Comparison of ENCODE assay signal across 17 mouse cellular contexts in genomic region chr1:156495025-156495424, GRCm38 (mm10).
"Had no signal": no experiment of that assay in that cellular context is flagged by ENCODE, and none has a peak within 500 bp of the region (broad histone marks: within the 10 kb centered on the region; RNA-seq: fewer than 3 reads in every experiment).

No protein-coding gene starts in this region.

- H3K27ac ChIP-seq: kidney, postnatal 0 days; limb, embryonic 12.5 days; liver, embryonic 15.5 days; midbrain, embryonic 15.5 days; neural tube, embryonic 13.5 days; stomach, postnatal 0 days had no signal

- H3K4me2 ChIP-seq: limb, embryonic 12.5 days; liver, embryonic 11.5 days; liver, embryonic 15.5 days; lung, embryonic 14.5 days; midbrain, embryonic 11.5 days; midbrain, embryonic 15.5 days; neural tube, embryonic 13.5 days had no signal

- DNase-seq: kidney, adult 11 months; kidney, adult 9 months; kidney, postnatal 36 days; layer of hippocampus, postnatal 36 days; lung, embryonic 14.5 days; lung, postnatal 10 days; lung, postnatal 4 days; right cerebral cortex, postnatal 25 days; thymus, postnatal 36 days had no signal

- H3K36me3 ChIP-seq: limb, embryonic 12.5 days; liver, embryonic 15.5 days; midbrain, embryonic 15.5 days; neural tube, embryonic 13.5 days had no signal

- H3K4me1 ChIP-seq: limb, embryonic 12.5 days; liver, embryonic 15.5 days; midbrain, embryonic 15.5 days; neural tube, embryonic 13.5 days had no signal

- H3K27me3 ChIP-seq: limb, embryonic 12.5 days; liver, embryonic 15.5 days; midbrain, embryonic 15.5 days; neural tube, embryonic 13.5 days had no signal

- H3K4me3 ChIP-seq: limb, embryonic 12.5 days; liver, embryonic 15.5 days; midbrain, embryonic 15.5 days; neural tube, embryonic 13.5 days had no signal
